Mouse (Mus musculus): ENCODE measurements around the gene BC025920. TPM values are rescaled to one million over a fixed set of nuclear protein-coding genes. Genes with fewer than 3 reads are reported as not detected.

Gene BC025920
- total RNA-seq, 2 experiments from 2014 or later: 2.0 TPM

GRCm38 (mm10) chr10:81641978-81642647, 36.0 kb downstream of the BC025920 start:
- DNase-seq (ENCODE audit: low spot score in 2 of 2): no peak

GRCm38 (mm10) chr10:81642648-81643448, 36.8 kb downstream of the BC025920 start:
- no peak for DNase-seq (ENCODE audit: low spot score in 2 of 2)

GRCm38 (mm10) chr10:81643449-81644055, 37.5 kb downstream of the BC025920 start:
- peak; percentile 93 to 97 for DNase-seq (ENCODE audit: low spot score in 2 of 2)

DNA sequence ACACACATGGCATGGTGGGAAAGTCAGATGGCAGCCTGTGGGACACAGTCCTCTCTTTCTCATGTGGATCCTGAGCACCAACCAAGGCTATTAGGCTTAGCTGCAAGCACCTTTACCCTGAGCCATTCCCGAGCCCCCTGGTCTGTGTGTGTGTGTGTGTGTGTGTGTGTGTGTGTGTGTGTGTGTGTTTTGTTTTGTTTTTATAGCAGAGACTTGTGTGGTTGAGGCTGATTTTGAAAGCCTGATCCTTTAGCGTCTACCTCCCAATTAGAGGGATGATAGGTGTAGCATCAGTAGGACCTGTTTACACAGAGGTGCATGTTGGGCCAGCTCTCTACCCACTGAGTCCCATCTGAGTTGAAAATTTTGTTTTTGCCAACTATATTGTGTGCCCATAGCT, 38.1 kb downstream of the BC025920 start:
- DNase-seq (ENCODE audit: low spot score in 2 of 2): no peak

- DNase-seq (ENCODE audit: low spot score in 2 of 2): peak in 1 of 2 experiments; percentile 3
These were observed 38.6 kb downstream of the BC025920 start for GRCm38 (mm10) chr10:81644716-81645115.

DNA sequence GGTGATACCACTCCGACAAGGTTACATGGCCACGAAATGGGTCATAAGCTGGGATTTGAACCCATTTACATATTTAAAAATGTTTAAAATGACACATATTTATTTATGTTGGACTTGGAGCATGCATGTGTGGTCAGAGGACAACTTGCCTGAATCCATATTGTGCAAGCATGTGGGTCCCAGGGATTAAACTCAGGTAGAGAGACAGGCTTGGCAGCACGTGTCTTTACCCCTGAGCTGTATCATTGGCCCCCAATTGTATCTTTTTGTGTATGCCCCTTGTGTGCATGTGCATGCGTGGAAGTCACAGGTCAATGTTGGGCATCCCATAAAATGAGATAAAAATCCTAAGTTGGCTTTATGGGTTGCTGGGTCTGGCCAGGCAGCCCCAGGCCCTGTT, 39.3 kb downstream of the BC025920 start:
- DNase-seq (ENCODE audit: low spot score in 2 of 2): no peak

DNA sequence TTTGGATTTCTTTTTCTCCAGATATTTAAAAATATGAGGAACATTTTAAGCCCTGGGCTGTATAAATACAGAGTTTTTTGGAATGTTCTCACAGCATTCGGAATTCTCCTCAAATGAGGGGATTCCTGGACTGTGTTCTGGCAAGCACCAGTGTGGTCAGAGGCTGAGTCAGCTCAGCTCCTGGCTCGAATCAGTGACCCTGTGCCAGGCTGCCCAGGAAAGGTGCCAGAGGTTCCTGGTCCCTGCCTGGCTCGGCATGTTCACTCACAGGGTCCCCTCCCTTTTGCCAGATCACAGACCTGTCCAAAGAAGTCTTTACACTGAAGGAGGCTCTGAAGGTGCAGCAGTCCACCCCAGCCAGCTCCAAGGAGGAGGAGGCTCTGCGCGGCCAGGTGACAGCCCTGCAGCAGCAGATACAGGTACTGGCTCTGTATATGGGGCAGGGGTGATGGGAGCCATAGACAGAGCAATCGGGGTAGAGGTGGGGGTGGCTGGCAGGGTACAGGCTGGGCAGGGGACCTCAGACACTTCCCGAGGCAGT, 40.0 kb downstream of the BC025920 start:
- peak in 1 of 2 experiments; percentile 8 for DNase-seq (ENCODE audit: low spot score in 2 of 2)

GRCm38 (mm10) chr10:81648803-81649775, 43.0 kb downstream of the BC025920 start, which contains the start of gene Gm10778:
Gene Gm10778, plus strand, starts transcription at chr10:81649059.
- peak; percentile 88 to 89 for DNase-seq (ENCODE audit: low spot score in 2 of 2)

GRCm38 (mm10) chr10:81655178-81655577, 49.1 kb downstream of the BC025920 start:
- peak in 1 of 2 experiments; percentile 1 for DNase-seq (ENCODE audit: low spot score in 2 of 2)

DNA sequence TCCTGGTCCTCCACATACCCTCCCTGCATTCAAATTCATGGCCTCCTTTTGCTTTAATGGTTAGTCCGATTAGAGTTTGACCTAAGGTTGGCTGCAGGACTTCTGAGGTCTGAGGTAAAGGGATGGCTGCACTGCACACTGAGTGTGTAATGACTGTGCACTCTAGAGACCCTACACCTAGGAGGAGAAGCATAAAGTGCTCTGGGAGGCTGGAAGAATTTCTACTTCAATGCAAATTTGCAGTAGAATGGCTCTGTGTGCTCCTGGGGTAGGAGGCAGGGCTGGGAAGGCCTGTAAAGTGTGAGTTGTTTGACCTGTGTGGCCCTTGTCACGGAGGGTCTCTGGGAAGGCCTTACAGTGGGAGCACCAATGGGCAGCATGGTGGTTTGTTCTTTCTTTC, 50.1 kb downstream of the BC025920 start:
- no peak for DNase-seq (ENCODE audit: low spot score in 2 of 2)

Other genes starting within 250 kb of the BC025920 start
- gene Mfsd12, start 248.8 kb upstream of the BC025920 start, total RNA-seq (2021): 10 to 100 TPM; 37.0 to 40.8 TPM
- gene 4930404N11Rik, start 240.5 kb upstream of the BC025920 start, total RNA-seq (2021): under 1 TPM; 0.57 to 0.74 TPM
- gene Fzr1, start 227.8 kb upstream of the BC025920 start, total RNA-seq (2021): 10 to 100 TPM; 81.2 to 85.2 TPM
- gene Dohh, start 221.8 kb upstream of the BC025920 start, total RNA-seq (2021): 10 to 100 TPM; 72.0 to 77.3 TPM
- 1 to 10 TPM; 2.3 to 4.5 TPM for gene Gm48551, start 221.8 kb upstream of the BC025920 start, total RNA-seq (2021)
- 1 to 10 TPM; 1.1 to 3.5 TPM for gene Gm48552, start 217.3 kb upstream of the BC025920 start, total RNA-seq (2021)
- gene Smim24, start 213.2 kb upstream of the BC025920 start, total RNA-seq (2021): 1 to 10 TPM; 2.6 to 3.0 TPM
- 10 to 100 TPM; 51.2 to 55.8 TPM for gene Nfic, start 150.6 kb upstream of the BC025920 start, total RNA-seq (2021)
- 100 to 1,000 TPM; 259 to 261 TPM for gene Celf5, start 123.6 kb upstream of the BC025920 start, total RNA-seq (2021)
- 100 to 1,000 TPM in 1 of 2 experiments, 10 to 100 TPM in 1; 89.3 to 116 TPM for gene Ncln, start 109.9 kb upstream of the BC025920 start, total RNA-seq (2021)
- under 1 TPM in 1 of 2 experiments, not detected in 1; 0.30 TPM for gene S1pr4, start 106.1 kb upstream of the BC025920 start, total RNA-seq (2021)
- gene Gna15, start 82.0 kb upstream of the BC025920 start, total RNA-seq (2021): 1 to 10 TPM; 1.9 to 3.2 TPM
- 100 to 1,000 TPM; 124 to 125 TPM for gene Gna11, start 61.1 kb upstream of the BC025920 start, total RNA-seq (2021)
- gene Aes, start 46.8 kb upstream of the BC025920 start, total RNA-seq (2021): 100 to 1,000 TPM; 582 to 612 TPM
- gene Tle2, start 31.7 kb upstream of the BC025920 start, total RNA-seq (2021): 10 to 100 TPM; 25.6 to 26.6 TPM
- gene Tle6, start 5.2 kb upstream of the BC025920 start, total RNA-seq (2021): 1 to 10 TPM; 1.7 to 2.4 TPM
- gene Sirt6, start 21.5 kb downstream of the BC025920 start, total RNA-seq (2021): 10 to 100 TPM; 28.9 to 31.4 TPM
- 10 to 100 TPM; 28.5 to 40.6 TPM for gene Ankrd24, start 22.3 kb downstream of the BC025920 start, total RNA-seq (2021)
- 1 to 10 TPM; 5.1 to 5.4 TPM for gene Gm10778, start 42.8 kb downstream of the BC025920 start, total RNA-seq (2021)
- gene Zfp433, start 98.6 kb downstream of the BC025920 start, total RNA-seq (2021): 10 to 100 TPM; 11.3 to 12.4 TPM
- 1 to 10 TPM; 6.8 to 8.3 TPM for gene Gm3055, start 164.9 kb downstream of the BC025920 start, total RNA-seq (2021)
- gene Gm4767, start 205.9 kb downstream of the BC025920 start, total RNA-seq (2021): 1 to 10 TPM; 3.3 to 3.7 TPM

Measured in layer of hippocampus, postnatal 10 days (tissue).